Mouse (Mus musculus): Measurements from ENCODE around the gene Olfr1278.
"Not testable (repeated sequence)": the region's sequence is repeated elsewhere in the genome, so short reads cannot be mapped to it uniquely, and the experiment has no call there.

Gene Olfr1278

DNA sequence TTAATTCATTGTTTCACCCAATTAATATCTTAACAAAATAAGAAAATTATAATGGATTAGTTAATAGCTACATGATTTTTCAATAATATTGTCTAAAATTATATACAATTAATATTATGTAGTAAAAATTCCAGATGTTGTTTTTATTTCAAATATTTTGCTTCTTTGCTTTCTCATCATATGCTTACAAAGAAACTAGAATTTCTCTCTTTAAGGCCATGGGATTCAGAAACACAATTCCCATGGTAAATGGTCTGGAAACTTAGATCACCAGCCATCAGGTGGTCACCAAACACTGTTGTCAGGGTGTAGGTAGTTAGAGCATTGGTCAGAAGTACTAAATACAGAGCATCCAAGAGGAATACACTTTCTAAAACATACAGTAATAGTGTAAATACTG, at the start of gene Olfr1278:
TSS of gene Olfr1278 (plus strand) at position 301 of the 400 bp plus-strand sequence.
- DNase-seq (ENCODE audit: low spot score in 2 of 2), result no peak

- DNase-seq (ENCODE audit: low spot score in 2 of 2), result no peak
Observed at GRCm38 (mm10) chr2:111254216-111254615, 35.7 kb upstream of the Olfr1278 start, which contains the start of gene Olfr1276. Gene Olfr1276, plus strand, starts transcription at chr2:111254516.

GRCm38 (mm10) chr2:111274006-111274405, 15.9 kb upstream of the Olfr1278 start, which contains the start of gene Olfr1277:
Gene Olfr1277, minus strand, starts transcription at chr2:111274106.
- no peak for DNase-seq (ENCODE audit: low spot score in 2 of 2)

DNA sequence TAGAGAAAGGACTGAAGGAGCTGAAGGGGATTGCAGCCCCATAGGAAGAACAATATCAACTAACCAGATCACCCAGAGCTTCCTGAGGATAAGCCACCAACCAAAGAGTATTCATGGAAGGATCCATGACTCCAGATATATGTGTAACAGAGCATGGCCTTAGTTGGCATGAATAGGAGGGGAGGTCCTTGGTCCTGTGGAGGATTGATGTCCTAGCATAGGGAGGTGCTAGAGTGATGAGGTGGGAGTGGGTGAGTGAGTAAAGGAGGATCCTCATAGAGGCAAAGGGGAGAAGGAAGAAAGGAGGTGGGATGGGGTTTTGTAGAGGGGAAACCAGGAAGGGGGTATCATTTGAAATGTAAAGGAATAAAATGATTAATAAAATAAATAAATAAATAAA, 8.6 kb downstream of the Olfr1278 start:
- no peak for DNase-seq (ENCODE audit: low spot score in 2 of 2)

- no peak for DNase-seq (ENCODE audit: low spot score in 2 of 2)
Observed at GRCm38 (mm10) chr2:111300374-111300773, 10.4 kb downstream of the Olfr1278 start, which contains the start of gene Olfr1279. Gene Olfr1279, plus strand, starts transcription at chr2:111300635.

DNA sequence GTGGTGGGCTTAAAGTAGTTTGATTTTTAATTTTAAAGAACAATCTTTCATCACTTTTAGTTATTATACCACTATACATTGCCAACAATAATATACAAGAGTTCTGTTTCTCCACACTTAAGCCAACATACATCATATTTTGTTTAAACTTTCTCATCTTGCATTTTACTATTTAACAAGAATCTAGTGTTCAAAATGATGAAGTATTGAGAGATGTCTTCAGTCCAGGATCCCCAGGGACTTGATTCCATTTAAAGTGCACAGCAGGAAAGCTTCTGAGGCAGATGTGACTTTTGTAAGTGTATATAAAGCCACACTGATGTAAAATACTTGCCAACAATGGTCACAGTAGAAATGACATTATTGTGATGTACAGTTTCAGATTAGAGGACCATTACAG, 23.8 kb downstream of the Olfr1278 start, which contains the start of gene Olfr1280:
TSS of gene Olfr1280 (plus strand) at position 301 of the 400 bp plus-strand sequence.
- DNase-seq (ENCODE audit: low spot score in 2 of 2), result no peak

DNA sequence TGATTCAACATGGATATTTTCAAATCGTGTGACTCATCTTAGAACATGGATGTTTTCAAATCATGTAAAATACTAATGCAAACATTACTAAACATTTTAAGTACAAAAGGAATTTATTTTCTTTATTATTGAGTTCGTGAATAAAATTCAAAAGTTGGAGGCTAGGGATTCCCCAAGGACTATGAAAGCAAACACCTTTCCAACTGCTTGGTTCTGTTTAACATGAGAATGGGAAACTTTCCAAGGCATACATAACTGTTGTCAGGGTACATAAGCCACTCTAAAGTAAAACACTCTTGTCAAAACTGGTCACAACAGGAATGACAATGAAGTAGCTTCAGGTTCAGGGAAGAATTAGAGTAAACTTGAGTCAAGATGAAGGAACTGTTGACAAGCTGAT, 36.3 kb downstream of the Olfr1278 start, which contains the start of gene Olfr1281:
TSS of gene Olfr1281 (plus strand) at position 301 of the 400 bp plus-strand sequence.
- no peak for DNase-seq (ENCODE audit: low spot score in 2 of 2)

- not testable (repeated sequence) for DNase-seq (ENCODE audit: low spot score in 2 of 2)
Observed at GRCm38 (mm10) chr2:111333721-111334120, 43.8 kb downstream of the Olfr1278 start.

- DNase-seq (ENCODE audit: low spot score in 2 of 2), result no peak
Observed at GRCm38 (mm10) chr2:111335976-111336375, 46.0 kb downstream of the Olfr1278 start, which contains the start of gene Olfr1282. Gene Olfr1282, minus strand, starts transcription at chr2:111336076.

Measured in frontal cortex, postnatal 25 days (tissue).